Mouse (Mus musculus) lung, embryonic 14.5 days (tissue): Measurements from ENCODE around the gene Ccnd3. TPM values are rescaled to one million over a fixed set of nuclear protein-coding genes. Genes with fewer than 3 reads are reported as not detected.
"Not testable (repeated sequence)": the region's sequence is repeated elsewhere in the genome, so short reads cannot be mapped to it uniquely, and the experiment has no call there.

Experiments used
- ATAC-seq: fragments of 200-750 bp; cut with Nextera tagmentation; 2 replicates; pipeline ENCODE4 v1.8.0; 2017; ENCODE audit warnings: mild to moderate bottlenecking, moderate TSS enrichment, moderate library complexity; ENCODE audit not compliant: insufficient read depth
- DNase-seq: peaks from one replicate; pipeline ENCODE4 v3.0.0-alpha.2; 2015
- H3K27ac ChIP-seq: fragments of 300-500 bp; sonication (generic); 2 replicates; pipeline ENCODE4 v1.5.1; 2014; ENCODE audit warnings: low read depth, mild to moderate bottlenecking, moderate library complexity
- H3K27me3 ChIP-seq: fragments of 300-500 bp; sonication (generic); 2 replicates; pipeline ENCODE4 v1.6.1; 2014; ENCODE audit warnings: low read length, control low read depth; ENCODE audit not compliant: insufficient read depth
- H3K36me3 ChIP-seq: fragments of 300-500 bp; sonication (generic); 2 replicates; pipeline ENCODE4 v1.6.1; 2014; ENCODE audit warnings: control low read depth; ENCODE audit not compliant: insufficient read depth
- H3K4me1 ChIP-seq: fragments of 300-500 bp; sonication (generic); 2 replicates; pipeline ENCODE4 v1.6.1; 2014; ENCODE audit warnings: antibody characterized with exemption, control low read depth; ENCODE audit not compliant: insufficient read depth
- H3K4me2 ChIP-seq: fragments of 300-500 bp; sonication (generic); 2 replicates; pipeline ENCODE4 v1.6.1; 2014; ENCODE audit warnings: mild to moderate bottlenecking
- H3K4me3 ChIP-seq: fragments of 300-500 bp; sonication (generic); 2 replicates; pipeline ENCODE4 v1.5.1; 2014; ENCODE audit warnings: low read depth, low read length
- H3K9ac ChIP-seq: fragments of 300-500 bp; sonication (generic); 2 replicates; pipeline ENCODE4 v1.6.1; 2014
- H3K9me3 ChIP-seq: fragments of 300-500 bp; sonication (generic); 2 replicates; pipeline ENCODE4 v1.6.1; 2016; ENCODE audit warnings: low read depth, low read length, control low read depth
- CTCF ChIP-seq: IDR thresholded peaks from 2 replicates; pipeline ENCODE4 v1.5.1; 2016; ENCODE audit warnings: antibody characterized with exemption, low read depth
- WGBS: fragments of 180-500 bp; shearing (Covaris S2); extraction: QIAGEN DNeasy Blood & Tissue Kit; methylation state at CpG from one replicate; pipeline ENCODE4 v1.1.7; 2014; 5-methylcytosine and 5-hydroxymethylcytosine counted together
- polyA plus RNA-seq: library from polyadenylated mRNA; unstranded; fragments of >200 nt; fragmentation: Nextera tagmentation; extraction: Ambion mirVana; gene quantifications from 2 replicates; pipeline ENCODE4 v1.2.1, GENCODE M21; 2014

Gene Ccnd3
- polyA plus RNA-seq, 1 experiment from 2014 or later = 308 TPM

GRCm38 (mm10) chr17:47616119-47616518 is 111.3 kb downstream of the Ccnd3 start:
- H3K4me2 ChIP-seq = no peak overlapping the region
- H3K27me3 ChIP-seq = no peaks in the 10 kb centered on the region
- TF ChIP-seq CTCF = no peak
- 93% methylated on average over 8 of the region's 8 CpGs for WGBS
- no peaks in the 10 kb centered on the region for H3K4me1 ChIP-seq
- no peak for ATAC-seq
- no peaks in the 10 kb centered on the region for H3K9me3 ChIP-seq
- H3K36me3 ChIP-seq = peaks cover 53% of the 10 kb centered on the region
- no peak overlapping the region for H3K4me3 ChIP-seq
- no peak overlapping the region for H3K27ac ChIP-seq
- DNase-seq = no peak
- no peak overlapping the region for H3K9ac ChIP-seq

GRCm38 (mm10) chr17:47616652-47617051 is 111.8 kb downstream of the Ccnd3 start:
- no peaks in the 10 kb centered on the region for H3K4me1 ChIP-seq
- H3K4me3 ChIP-seq = no peak overlapping the region
- WGBS = 90% methylated on average over 4 of the region's 4 CpGs
- no peak overlapping the region for H3K4me2 ChIP-seq
- no peak for TF ChIP-seq CTCF
- no peaks in the 10 kb centered on the region for H3K27me3 ChIP-seq
- ATAC-seq = no peak
- no peaks in the 10 kb centered on the region for H3K9me3 ChIP-seq
- no peak overlapping the region for H3K9ac ChIP-seq
- H3K27ac ChIP-seq = no peak overlapping the region
- DNase-seq = no peak
- peaks cover 59% of the 10 kb centered on the region for H3K36me3 ChIP-seq

- Histone ChIP-seq H3K4me3 (no peak overlapping the region), H3K27me3 (no peaks in the 10 kb centered on the region), H3K36me3 (peaks cover 70% of the 10 kb centered on the region), H3K9me3 (no peaks in the 10 kb centered on the region), H3K27ac (no peak overlapping the region), H3K9ac (no peak overlapping the region), H3K4me1 (no peaks in the 10 kb centered on the region), H3K4me2 (no peak overlapping the region)
- WGBS = 88% methylated on average over 9 of the region's 9 CpGs
- no peak for TF ChIP-seq CTCF
- DNase-seq (no peak), ATAC-seq (peak; percentile 31; the same call in 1 of the 2 replicates)
Observed at GRCm38 (mm10) chr17:47617605-47618307, 112.9 kb downstream of the Ccnd3 start.

- H3K4me3 ChIP-seq = no peak overlapping the region
- peaks cover 73% of the 10 kb centered on the region for H3K36me3 ChIP-seq
- H3K9ac ChIP-seq = no peak overlapping the region
- no peaks in the 10 kb centered on the region for H3K27me3 ChIP-seq
- WGBS = 81% methylated on average over 13 of the region's 13 CpGs
- no peak for TF ChIP-seq CTCF
- no peak for DNase-seq
- ATAC-seq = no peak
- H3K4me2 ChIP-seq = no peak overlapping the region
- H3K4me1 ChIP-seq = no peaks in the 10 kb centered on the region
- H3K27ac ChIP-seq = no peak overlapping the region
- H3K9me3 ChIP-seq = no peaks in the 10 kb centered on the region
Observed at GRCm38 (mm10) chr17:47618556-47619311, 113.9 kb downstream of the Ccnd3 start.

- WGBS = 93% methylated on average over 14 of the region's 14 CpGs
- ATAC-seq (no peak), DNase-seq (no peak)
- Histone ChIP-seq H3K9ac (no peak overlapping the region), H3K27ac (no peak overlapping the region), H3K4me2 (no peak overlapping the region), H3K36me3 (peaks cover 71% of the 10 kb centered on the region), H3K27me3 (no peaks in the 10 kb centered on the region), H3K9me3 (no peaks in the 10 kb centered on the region), H3K4me3 (no peak overlapping the region), H3K4me1 (no peaks in the 10 kb centered on the region)
- TF ChIP-seq CTCF = no peak
Observed at GRCm38 (mm10) chr17:47622912-47623554, 118.2 kb downstream of the Ccnd3 start.

- not testable (repeated sequence) for DNase-seq, H3K4me1 ChIP-seq, ATAC-seq, H3K4me2 ChIP-seq, H3K9me3 ChIP-seq, H3K4me3 ChIP-seq, H3K27me3 ChIP-seq, H3K27ac ChIP-seq, H3K9ac ChIP-seq
- peaks cover 57% of the 10 kb centered on the region for H3K36me3 ChIP-seq
- 98% methylated on average over 4 of the region's 5 CpGs for WGBS
- TF ChIP-seq CTCF = 0 out of 2 replicates have a peak, but pooled peaks have one; percentile 11
Observed at GRCm38 (mm10) chr17:47624572-47624971, 119.7 kb downstream of the Ccnd3 start.

GRCm38 (mm10) chr17:47625088-47625487 is 120.2 kb downstream of the Ccnd3 start:
- H3K36me3 ChIP-seq = peaks cover 52% of the 10 kb centered on the region
- ATAC-seq = no peak
- no peaks in the 10 kb centered on the region for H3K4me1 ChIP-seq
- no peaks in the 10 kb centered on the region for H3K27me3 ChIP-seq
- no peaks in the 10 kb centered on the region for H3K9me3 ChIP-seq
- TF ChIP-seq CTCF = no peak
- no peak overlapping the region for H3K9ac ChIP-seq
- no peak for DNase-seq
- 95% methylated on average over 2 of the region's 2 CpGs for WGBS
- H3K4me2 ChIP-seq = no peak overlapping the region
- no peak overlapping the region for H3K27ac ChIP-seq
- no peak overlapping the region for H3K4me3 ChIP-seq
